Mouse (Mus musculus): ENCODE measurements at regions not wholly inside any gene's neighbourhood (a gene's known extent, or its start where the extent isn't known, plus 50 kb on each side); places are given as distances from the start of the nearest gene placed in this dataset.

DNA sequence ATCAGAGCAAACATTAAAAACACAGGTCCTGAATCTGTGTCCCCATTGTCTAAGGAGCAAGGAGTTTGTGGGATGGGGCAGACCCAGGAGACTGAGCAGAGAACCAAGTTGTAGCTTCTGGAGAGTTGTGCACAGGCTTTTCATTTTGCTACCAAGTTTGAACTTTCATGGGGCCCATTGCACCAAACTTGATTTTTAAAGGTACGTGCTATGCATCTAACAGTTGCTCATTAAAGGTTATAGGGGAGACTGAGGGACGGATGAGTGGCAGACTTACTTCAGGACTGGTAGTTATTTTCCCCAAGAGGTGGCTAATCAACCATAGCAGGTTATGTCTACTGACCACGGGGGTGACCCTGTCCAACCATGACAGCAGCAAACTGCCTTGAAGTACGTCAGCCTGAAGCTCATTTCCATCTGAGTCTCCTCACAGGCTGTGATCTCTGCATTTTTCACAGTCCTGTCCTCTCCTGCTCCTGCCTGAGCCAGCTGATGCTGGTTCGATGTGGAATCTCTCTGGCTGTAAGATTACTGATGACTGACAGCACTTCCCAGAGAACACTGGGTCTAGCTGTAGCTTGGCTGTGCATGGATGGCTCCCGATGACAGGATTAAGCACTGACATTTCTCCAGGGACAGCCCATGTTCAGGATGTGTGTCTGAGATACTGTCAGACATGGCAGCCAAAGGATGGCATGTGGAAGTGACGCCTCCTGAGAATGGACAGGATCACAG, 590.9 kb upstream of the Plxna2 start:
- TF ChIP-seq CTCF (IDR thresholded peaks at IDR 0.05; ENCODE audit: low read depth, low read length), result no peak
- TF ChIP-seq GATA1 (IDR thresholded peaks at IDR 0.05; ENCODE audit: borderline replicate concordance, low read length), result no peak
- TF ChIP-seq TAL1 (conservative IDR thresholded peaks at IDR 0.05; ENCODE audit: low read depth, low read length), result no peak
- no peak for TF ChIP-seq POLR2AphosphoS5 (IDR thresholded peaks at IDR 0.05; ENCODE audit: insufficient replicate concordance, low read depth, low read length)
- TF ChIP-seq GATA2 (IDR thresholded peaks at IDR 0.05; ENCODE audit: borderline replicate concordance, low read depth, low read length), result no peak
